Mouse (Mus musculus): ENCODE data around the gene Pax1.

Gene Pax1

GRCm38 (mm10) chr2:147373667-147374007, 11.9 kb downstream of the Pax1 start:
- DNase-seq = peak; percentile 56

DNA sequence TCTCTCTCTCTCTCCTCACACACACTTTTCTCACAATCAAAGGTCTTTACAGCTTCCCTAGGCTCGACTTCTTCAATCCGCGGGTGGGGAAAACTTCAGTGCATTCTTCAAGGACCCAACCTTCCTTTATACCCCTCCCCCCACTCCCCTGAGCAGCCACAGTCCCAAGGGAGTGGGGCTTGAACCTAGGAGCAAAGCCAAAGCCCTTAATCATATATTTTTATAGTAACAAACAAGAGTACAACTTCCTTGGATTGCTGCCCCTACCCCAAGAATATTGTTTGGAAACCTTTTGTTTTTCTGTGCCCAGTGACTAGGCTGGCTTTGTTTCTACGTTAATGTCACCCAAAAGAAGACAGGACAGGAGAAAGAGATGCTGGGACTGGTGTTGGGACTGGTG, 12.5 kb downstream of the Pax1 start:
- no peak for DNase-seq

DNA sequence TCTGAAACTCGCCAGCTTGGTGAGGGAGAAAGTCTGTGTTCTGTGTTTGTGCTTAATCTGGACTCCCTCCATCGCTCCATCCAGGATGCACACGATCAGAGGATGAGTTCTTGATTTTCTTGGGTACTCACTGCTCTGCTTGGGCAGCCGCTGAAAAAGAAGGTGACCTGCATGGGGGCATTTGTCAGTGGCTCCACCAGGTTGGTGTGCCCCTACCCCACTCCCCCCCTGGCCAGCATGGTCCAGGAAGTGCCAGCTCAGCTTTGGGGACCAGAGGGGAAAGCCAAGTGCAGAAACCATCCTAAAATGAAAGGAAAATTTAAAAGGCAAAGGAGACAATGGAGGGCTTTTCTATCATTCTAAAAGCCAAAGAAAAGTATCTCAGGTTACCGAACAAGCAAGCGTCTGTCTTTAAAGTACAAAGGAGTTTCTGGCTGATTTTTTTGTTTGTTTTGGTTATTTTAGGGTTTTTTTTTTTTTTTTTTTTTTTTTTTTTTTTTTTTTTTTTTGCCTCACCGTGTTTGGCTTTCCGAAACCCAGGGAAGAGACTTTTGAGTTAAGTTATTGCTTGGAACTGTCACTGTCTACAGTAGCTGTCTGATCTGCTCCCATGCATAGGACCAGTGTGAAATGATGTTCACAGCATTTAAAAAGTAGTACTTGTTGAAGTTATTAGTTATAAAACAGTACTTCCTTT, 13.4 kb downstream of the Pax1 start:
- DNase-seq = no peak

- peak; percentile 81 for DNase-seq
These were observed 17.2 kb downstream of the Pax1 start for GRCm38 (mm10) chr2:147378934-147379333.

GRCm38 (mm10) chr2:147383373-147383772, 21.6 kb downstream of the Pax1 start:
- no peak for DNase-seq

DNA sequence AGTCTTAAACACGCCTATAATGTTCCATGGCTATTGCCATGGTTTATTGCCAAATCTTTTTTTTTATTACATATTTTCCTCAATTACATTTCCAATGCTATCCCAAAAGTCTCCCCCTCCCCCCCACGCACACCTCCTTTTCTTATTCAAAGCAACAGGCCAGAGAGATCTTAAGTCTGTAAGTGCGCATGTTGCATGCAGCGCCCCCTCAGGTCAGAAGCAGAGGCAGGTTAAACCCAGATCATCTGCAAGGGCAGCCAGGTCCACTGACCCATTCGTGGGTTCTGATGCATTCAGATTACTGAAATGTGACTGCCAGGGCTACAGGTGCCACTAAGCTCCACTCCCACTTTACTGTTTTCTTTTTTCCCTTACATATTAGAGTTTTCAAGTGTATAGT, 25.2 kb downstream of the Pax1 start:
- no peak for DNase-seq

GRCm38 (mm10) chr2:147409323-147409722, 47.6 kb downstream of the Pax1 start:
- DNase-seq = no peak

DNA sequence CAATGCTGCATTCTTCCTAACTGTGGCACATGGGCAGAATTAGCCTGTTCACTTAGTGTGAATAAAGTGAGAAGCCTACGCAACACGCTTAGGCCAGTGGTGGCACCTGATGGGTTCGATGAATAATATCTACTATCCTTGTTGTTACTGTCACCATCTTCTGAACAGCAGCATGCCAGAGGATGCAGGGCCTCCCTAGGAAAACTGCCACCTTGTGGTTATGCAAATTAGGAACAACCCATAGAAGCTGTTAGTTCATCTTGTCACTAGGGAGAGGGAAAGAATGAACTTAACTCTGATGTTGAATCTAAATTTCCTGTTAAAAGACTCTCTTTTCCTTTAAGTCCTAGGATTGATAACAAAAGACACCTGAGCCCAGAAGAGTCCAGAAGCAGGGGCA, 53.3 kb downstream of the Pax1 start:
- DNase-seq = no peak

GRCm38 (mm10) chr2:147424582-147425255, 63.0 kb downstream of the Pax1 start:
- DNase-seq = peak; percentile 47

DNA sequence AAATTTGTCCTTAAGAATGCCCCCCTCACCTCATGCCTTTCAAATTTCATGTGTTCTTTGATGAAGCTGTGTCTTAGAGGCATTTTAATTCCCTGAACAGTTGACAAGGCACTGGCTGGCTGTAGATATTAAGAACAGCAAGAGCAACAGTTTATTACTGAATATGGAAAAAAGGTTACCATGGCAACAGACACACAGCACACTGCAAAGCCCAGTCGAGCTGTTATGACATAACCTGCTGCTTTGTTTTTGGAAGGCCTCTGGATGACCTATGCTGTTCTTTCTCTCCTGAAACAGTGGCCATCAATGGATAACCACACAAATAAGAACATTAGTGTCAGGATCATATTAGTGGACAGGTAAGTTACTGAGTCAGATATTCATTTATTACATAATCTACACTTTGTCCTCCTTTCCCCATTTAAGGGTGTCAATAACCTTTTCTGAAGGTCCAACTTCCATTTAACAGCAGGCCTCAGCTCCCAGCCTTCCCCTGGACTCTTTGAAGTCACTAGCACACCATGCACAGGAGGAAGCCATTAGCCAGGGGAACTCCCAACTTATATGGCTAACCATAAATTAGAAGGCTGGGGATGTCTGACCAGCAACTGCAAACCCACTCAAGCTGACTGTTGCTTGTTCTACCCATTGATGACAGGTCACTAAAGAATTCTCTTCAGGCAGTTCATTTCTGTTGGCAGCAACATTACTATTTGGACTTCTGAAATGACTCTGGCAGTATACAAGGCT, 68.1 kb downstream of the Pax1 start:
- DNase-seq = peak; percentile 43

DNA sequence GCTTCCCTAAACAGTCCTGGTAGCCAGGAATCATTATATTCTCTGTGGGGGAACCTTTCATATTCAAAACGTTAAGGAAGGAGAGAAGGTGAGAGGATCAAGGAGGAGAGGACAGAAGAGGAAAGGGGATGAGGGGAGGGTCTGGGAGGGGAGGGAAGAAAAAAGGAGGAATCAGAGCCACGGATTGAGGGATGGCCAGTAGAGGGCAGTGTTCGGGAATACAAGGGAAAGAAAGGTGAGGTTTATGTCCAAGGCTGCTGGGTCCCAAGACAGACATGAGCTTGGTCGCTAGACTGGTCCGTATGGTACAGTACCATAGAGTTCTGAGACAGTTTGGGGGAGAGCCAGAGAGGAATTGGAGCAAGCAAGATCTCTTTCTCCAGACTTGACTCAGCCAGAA, 71.4 kb downstream of the Pax1 start:
- peak; percentile 65 for DNase-seq

All from embryo, embryonic 11 days (tissue).